25 mouse cellular contexts compared by ENCODE assay signal in the genomic region with DNA sequence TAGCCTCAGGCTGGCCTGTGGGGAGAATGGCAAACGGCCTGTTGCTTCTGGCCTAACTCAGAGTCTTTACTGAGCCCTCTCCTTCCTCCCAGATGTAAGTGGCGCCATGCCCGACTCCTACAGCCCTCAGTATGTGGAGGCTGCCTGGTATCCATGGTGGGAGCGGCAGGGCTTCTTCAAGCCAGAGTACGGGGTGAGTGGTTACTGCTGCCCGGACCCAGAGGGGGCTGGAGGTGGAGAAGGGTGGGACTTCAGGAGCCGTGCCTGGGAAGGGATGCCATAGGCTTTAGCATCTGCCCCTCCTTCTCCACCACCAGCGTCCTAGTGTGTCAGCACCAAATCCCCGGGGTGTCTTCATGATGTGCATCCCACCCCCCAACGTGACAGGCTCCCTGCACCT. TPM values are rescaled to one million over a fixed set of nuclear protein-coding genes. Genes with fewer than 3 reads are reported as not detected.
DNase-seq lines count a peak whose midpoint lies in the region; ATAC-seq lines count a peak whose summit lies in the region.
"Had no signal": no experiment of that assay in that cellular context is flagged by ENCODE, and none has a peak within 500 bp of the region (broad histone marks: within the 10 kb centered on the region; RNA-seq: fewer than 3 reads in every experiment).

No protein-coding gene starts in this region.

- H3K4me2 ChIP-seq in hindbrain, embryonic 11.5 days (replicated peaks; ENCODE audit: low read depth, low read length) = no peak overlapping the region
- no peak overlapping the region for H3K4me2 ChIP-seq in liver, embryonic 13.5 days
- H3K4me2 ChIP-seq: embryonic facial prominence, embryonic 12.5 days; heart, embryonic 13.5 days; intestine, embryonic 15.5 days; liver, embryonic 15.5 days; midbrain, embryonic 12.5 days had no signal

- H3K4me3 ChIP-seq in hindbrain, embryonic 10.5 days = 0 out of 2 replicates have a peak overlapping the region, but pooled peaks have one; percentile 1
- no peak overlapping the region for H3K4me3 ChIP-seq in hindbrain, embryonic 11.5 days (ENCODE audit: low read depth, low read length)
- peak overlapping the region; percentile 12 for H3K4me3 ChIP-seq in megakaryocyte, embryonic 14.5 days (replicated peaks)
- H3K4me3 ChIP-seq in liver, embryonic 13.5 days (replicated peaks) = no peak overlapping the region
- H3K4me3 ChIP-seq: embryonic facial prominence, embryonic 12.5 days; heart, embryonic 13.5 days; intestine, embryonic 15.5 days; layer of hippocampus, adult 2 months; liver, embryonic 15.5 days; midbrain, embryonic 12.5 days had no signal

- no peak overlapping the region for H3K27ac ChIP-seq in hindbrain, embryonic 10.5 days
- no peak overlapping the region for H3K27ac ChIP-seq in hindbrain, embryonic 11.5 days (ENCODE audit: low read depth, low read length)
- peak overlapping the region; percentile 53; the same call in 1 of the 2 replicates for H3K27ac ChIP-seq in liver, embryonic 13.5 days
- H3K27ac ChIP-seq: embryonic facial prominence, embryonic 12.5 days; heart, embryonic 13.5 days; intestine, embryonic 15.5 days; layer of hippocampus, adult 2 months; liver, embryonic 15.5 days; macrophage; midbrain, embryonic 12.5 days had no signal

- 92% methylated on average over 10 of the region's 10 CpGs for whole genome bisulfite sequencing in hindbrain, embryonic 10.5 days
- WGBS in hindbrain, embryonic 11.5 days = 91% methylated on average over 10 of the region's 10 CpGs
- 91% methylated on average over 10 of the region's 10 CpGs for WGBS in liver, embryonic 13.5 days (ENCODE audit: insufficient replicate concordance)

- H3K27me3 ChIP-seq in hindbrain, embryonic 10.5 days (ENCODE audit: insufficient read depth, poor library complexity, severe bottlenecking) = no peaks in the 10 kb centered on the region
- no peaks in the 10 kb centered on the region for H3K27me3 ChIP-seq in hindbrain, embryonic 11.5 days (ENCODE audit: control insufficient read depth, insufficient read depth, low read length)
- no peaks in the 10 kb centered on the region for H3K27me3 ChIP-seq in megakaryocyte, embryonic 14.5 days (replicated peaks)
- no peaks in the 10 kb centered on the region for H3K27me3 ChIP-seq in liver, embryonic 13.5 days
- H3K27me3 ChIP-seq: embryonic facial prominence, embryonic 12.5 days; heart, embryonic 13.5 days; intestine, embryonic 15.5 days; liver, embryonic 15.5 days; midbrain, embryonic 12.5 days had no signal

- peaks cover 74% of the 10 kb centered on the region for H3K36me3 ChIP-seq in hindbrain, embryonic 10.5 days
- H3K36me3 ChIP-seq in hindbrain, embryonic 11.5 days (ENCODE audit: control insufficient read depth, insufficient read depth, low read length) = peaks cover 15% of the 10 kb centered on the region; the same call in 1 of the 2 replicates
- peaks cover 63% of the 10 kb centered on the region for H3K36me3 ChIP-seq in megakaryocyte, embryonic 14.5 days (replicated peaks; ENCODE audit: low read length)
- H3K36me3 ChIP-seq in liver, embryonic 13.5 days = peaks cover 62% of the 10 kb centered on the region

- peak; percentile 35 for DNase-seq in cerebellum, adult 9-10 months
- DNase-seq in cerebellum, postnatal 4 days (ENCODE audit: low spot score in 2 of 2) = no peak
- no peak for DNase-seq in hindbrain, embryonic 10.5 days (ENCODE audit: low spot score)
- DNase-seq in hindbrain, embryonic 11.5 days (ENCODE audit: low spot score) = no peak
- no peak for DNase-seq in liver, embryonic 13.5 days
- DNase-seq: adrenal gland, postnatal 25 days; heart, postnatal 14 days; kidney, postnatal 25 days; right cerebral cortex, postnatal 14 days; spleen, adult 18-20 months; thymus, postnatal 25 days had no signal

- no peaks in the 10 kb centered on the region for H3K9me3 ChIP-seq in hindbrain, embryonic 10.5 days
- H3K9me3 ChIP-seq in hindbrain, embryonic 11.5 days (ENCODE audit: control insufficient read depth, low read length) = no peaks in the 10 kb centered on the region
- no peaks in the 10 kb centered on the region for H3K9me3 ChIP-seq in megakaryocyte, embryonic 14.5 days
- H3K9me3 ChIP-seq in liver, embryonic 13.5 days (replicated peaks) = no peaks in the 10 kb centered on the region
- H3K9me3 ChIP-seq: embryonic facial prominence, embryonic 12.5 days; heart, embryonic 13.5 days; intestine, embryonic 15.5 days; liver, embryonic 15.5 days; midbrain, embryonic 12.5 days had no signal

- no peak for ATAC-seq in hindbrain, embryonic 11.5 days (ENCODE audit: low FRiP score)
- no peak for ATAC-seq in megakaryocyte, adult 5-6 weeks (ENCODE audit: poor library complexity, severe bottlenecking)
- ATAC-seq in liver, embryonic 13.5 days (ENCODE audit: low read depth) = no peak
- ATAC-seq: hindbrain, embryonic 16.5 days; intestine, embryonic 15.5 days; lung, postnatal 0 days had no signal

- no peak overlapping the region for H3K9ac ChIP-seq in hindbrain, embryonic 11.5 days (ENCODE audit: low read depth, low read length)
- H3K9ac ChIP-seq in liver, embryonic 13.5 days = no peak overlapping the region
- H3K9ac ChIP-seq: embryonic facial prominence, embryonic 12.5 days; intestine, embryonic 15.5 days; liver, embryonic 15.5 days; midbrain, embryonic 12.5 days had no signal

- peaks cover 34% of the 10 kb centered on the region for H3K4me1 ChIP-seq in hindbrain, embryonic 10.5 days (replicated peaks)
- peaks cover 7% of the 10 kb centered on the region for H3K4me1 ChIP-seq in hindbrain, embryonic 11.5 days (replicated peaks; ENCODE audit: control insufficient read depth, insufficient read depth, low read length)
- H3K4me1 ChIP-seq in megakaryocyte, embryonic 14.5 days = peaks cover 51% of the 10 kb centered on the region
- peaks cover 30% of the 10 kb centered on the region for H3K4me1 ChIP-seq in liver, embryonic 13.5 days (replicated peaks)

RNA-seq across cellular contexts. Expression of a gene that starts 4.4 kb away (rescaled TPM):
- 176 and 199 TPM in 2 replicates for polyA plus RNA-seq in hindbrain, embryonic 10.5 days (2016; fragmentation: Nextera tagmentation; extraction: Ambion mirVana)
- polyA plus RNA-seq in hindbrain, embryonic 11.5 days (2014; fragmentation: Nextera tagmentation; extraction: Ambion mirVana) = 69.1 and 71.7 TPM in 2 replicates
- polyA plus RNA-seq in megakaryocyte, embryonic 14.5 days (2012; ENCODE audit: insufficient read depth, low replicate concordance) = 188 and 650 TPM in 2 replicates
- 42.2 and 61.8 TPM in 2 replicates for total RNA-seq in megakaryocyte, adult 5-6 weeks (2015)
- 110 and 165 TPM in 2 replicates for total RNA-seq in megakaryocyte, adult 5-6 weeks (2017)
- polyA plus RNA-seq in liver, embryonic 13.5 days (2015; fragmentation: Nextera tagmentation; extraction: Ambion mirVana) = 110 and 112 TPM in 2 replicates

RNA-seq across cellular contexts. Expression of a gene that starts 11.2 kb away (rescaled TPM):
- 0.10 and 0.24 TPM in 2 replicates for polyA plus RNA-seq in hindbrain, embryonic 10.5 days (2016; fragmentation: Nextera tagmentation; extraction: Ambion mirVana)
- 0.10 and 0.36 TPM in 2 replicates for polyA plus RNA-seq in hindbrain, embryonic 11.5 days (2014; fragmentation: Nextera tagmentation; extraction: Ambion mirVana)
- polyA plus RNA-seq in megakaryocyte, embryonic 14.5 days (2012; ENCODE audit: insufficient read depth, low replicate concordance) = 0.38 and 0.40 TPM in 2 replicates
- 0.07 TPM in 1 of 2 replicates, not detected in the other for total RNA-seq in megakaryocyte, adult 5-6 weeks (2015)
- 0.11 TPM in 1 of 2 replicates, not detected in the other for total RNA-seq in megakaryocyte, adult 5-6 weeks (2017)
- 0.08 TPM in 2 replicates for polyA plus RNA-seq in liver, embryonic 13.5 days (2015; fragmentation: Nextera tagmentation; extraction: Ambion mirVana)
- total RNA-seq: monocyte, adult 5-6 weeks had no signal

RNA-seq across cellular contexts. Expression of a gene that starts 22.7 kb away (rescaled TPM):
- 5.2 and 5.6 TPM in 2 replicates for polyA plus RNA-seq in hindbrain, embryonic 10.5 days (2016; fragmentation: Nextera tagmentation; extraction: Ambion mirVana)
- 3.0 and 4.0 TPM in 2 replicates for polyA plus RNA-seq in hindbrain, embryonic 11.5 days (2014; fragmentation: Nextera tagmentation; extraction: Ambion mirVana)
- 4.1 and 5.4 TPM in 2 replicates for polyA plus RNA-seq in megakaryocyte, embryonic 14.5 days (2012; ENCODE audit: insufficient read depth, low replicate concordance)
- 1.4 and 1.5 TPM in 2 replicates for total RNA-seq in megakaryocyte, adult 5-6 weeks (2015)
- 0.22 TPM in 1 of 2 replicates, not detected in the other for total RNA-seq in megakaryocyte, adult 5-6 weeks (2017)
- 2.5 and 2.8 TPM in 2 replicates for polyA plus RNA-seq in liver, embryonic 13.5 days (2015; fragmentation: Nextera tagmentation; extraction: Ambion mirVana)
- total RNA-seq: gastrocnemius, adult 8-10 months; monocyte, adult 5-6 weeks had no signal
- polyA plus RNA-seq: macrophage had no signal

RNA-seq across cellular contexts. Expression of a gene that starts 23.5 kb away (rescaled TPM):
- polyA plus RNA-seq in hindbrain, embryonic 10.5 days (2016; fragmentation: Nextera tagmentation; extraction: Ambion mirVana) = 278 and 314 TPM in 2 replicates
- polyA plus RNA-seq in hindbrain, embryonic 11.5 days (2014; fragmentation: Nextera tagmentation; extraction: Ambion mirVana) = 188 and 207 TPM in 2 replicates
- polyA plus RNA-seq in megakaryocyte, embryonic 14.5 days (2012; ENCODE audit: insufficient read depth, low replicate concordance) = 64.3 and 95.0 TPM in 2 replicates
- 85.8 and 141 TPM in 2 replicates for total RNA-seq in megakaryocyte, adult 5-6 weeks (2015)
- 13.2 and 31.2 TPM in 2 replicates for total RNA-seq in megakaryocyte, adult 5-6 weeks (2017)
- polyA plus RNA-seq in liver, embryonic 13.5 days (2015; fragmentation: Nextera tagmentation; extraction: Ambion mirVana) = 163 and 178 TPM in 2 replicates

RNA-seq across cellular contexts. Expression of a gene that starts 32.7 kb away (rescaled TPM):
- polyA plus RNA-seq in hindbrain, embryonic 10.5 days (2016; fragmentation: Nextera tagmentation; extraction: Ambion mirVana) = 0.76 and 0.78 TPM in 2 replicates
- polyA plus RNA-seq in hindbrain, embryonic 11.5 days (2014; fragmentation: Nextera tagmentation; extraction: Ambion mirVana) = 0.93 and 1.2 TPM in 2 replicates
- not detected in 2 replicates for polyA plus RNA-seq in megakaryocyte, embryonic 14.5 days (2012; ENCODE audit: insufficient read depth, low replicate concordance)
- total RNA-seq in megakaryocyte, adult 5-6 weeks (2015) = not detected in 2 replicates
- 0.22 TPM in 1 of 2 replicates, not detected in the other for total RNA-seq in megakaryocyte, adult 5-6 weeks (2017)
- polyA plus RNA-seq in liver, embryonic 13.5 days (2015; fragmentation: Nextera tagmentation; extraction: Ambion mirVana) = 0.10 and 0.34 TPM in 2 replicates
- total RNA-seq: granulocyte monocyte progenitor cell, adult 5-6 weeks had no signal

Comparison
In these comparisons a context has a peak if more than half of its experiments do, and no peak if none do; other contexts are left out.
1. H3K4me3 ChIP-seq: peak in hindbrain, embryonic 10.5 days (single experiment) and megakaryocyte, embryonic 14.5 days (single experiment); none in hindbrain, embryonic 11.5 days (single experiment) and liver, embryonic 13.5 days (single experiment).